Mouse (Mus musculus) heart, adult 2 months (tissue): ENCODE measurements at regions not wholly inside any gene's neighbourhood (a gene's known extent, or its start where the extent isn't known, plus 50 kb on each side); places are given as distances from the start of the nearest gene placed in this dataset.
"Not testable (repeated sequence)": the region's sequence is repeated elsewhere in the genome, so short reads cannot be mapped to it uniquely, and the experiment has no call there.

Experiments
- CTCF ChIP-seq: fragments of 200-600 bp; IDR thresholded peaks from 2 replicates; pipeline ENCODE4 v1.8.1; 2022; ENCODE audit warnings: antibody characterized with exemption, mild to moderate bottlenecking, moderate library complexity
- POLR2A ChIP-seq: fragments of 200-500 bp; IDR thresholded peaks from 2 replicates; pipeline ENCODE4 v1.6.1; 2011; ENCODE audit warnings: mild to moderate bottlenecking, low read depth, low read length, control low read depth; ENCODE audit not compliant: insufficient read depth

DNA sequence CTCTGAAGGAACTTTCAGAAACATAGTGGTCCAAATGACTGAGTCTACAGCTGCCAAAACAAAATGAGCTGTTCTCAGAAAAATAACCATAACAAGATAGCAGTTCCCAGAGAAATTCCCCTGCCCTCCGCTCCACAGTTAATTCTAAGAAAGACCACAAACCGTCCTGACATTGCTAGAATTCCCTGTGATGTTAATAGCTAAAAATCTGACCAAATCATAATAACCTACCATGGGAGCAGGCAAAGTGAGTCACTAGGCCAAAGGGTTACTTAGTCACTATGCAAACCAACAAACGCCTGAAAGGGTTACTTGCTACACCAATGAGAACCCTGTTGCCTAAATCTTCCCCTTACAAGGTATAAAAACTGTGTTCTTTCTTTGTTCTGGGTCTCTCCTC lies 206.9 kb downstream of the Alg10b start:
- TF ChIP-seq POLR2A, CTCF: not testable (repeated sequence)
